Mouse (Mus musculus) megakaryocyte, adult 5-6 weeks (primary cell): ENCODE measurements around the gene Iqcf1. TPM values are rescaled to one million over a fixed set of nuclear protein-coding genes. Genes with fewer than 3 reads are reported as not detected.

Experiments used
- ATAC-seq: 2 replicates; pipeline ENCODE4 v1.8.0; 2016; ENCODE audit warnings: mild to moderate bottlenecking, inconsistent platforms; ENCODE audit not compliant: poor library complexity, severe bottlenecking
- total RNA-seq, 2 experiments: library from RNA; stranded (forward) in 1 of 2; stranded (reverse) in 1 of 2; fragments of 153-499, 151-499 nt in 1 of 2; fragments of 221-1000, 200-1000 nt in 1 of 2; gene quantifications; 2 replicates each; pipeline versions ENCODE4 v1.2.3 to v1.2.4; 2015 to 2017

Gene Iqcf1
- not detected in 2 replicates for total RNA-seq (2015)
- total RNA-seq (2017) = not detected in 2 replicates

DNA sequence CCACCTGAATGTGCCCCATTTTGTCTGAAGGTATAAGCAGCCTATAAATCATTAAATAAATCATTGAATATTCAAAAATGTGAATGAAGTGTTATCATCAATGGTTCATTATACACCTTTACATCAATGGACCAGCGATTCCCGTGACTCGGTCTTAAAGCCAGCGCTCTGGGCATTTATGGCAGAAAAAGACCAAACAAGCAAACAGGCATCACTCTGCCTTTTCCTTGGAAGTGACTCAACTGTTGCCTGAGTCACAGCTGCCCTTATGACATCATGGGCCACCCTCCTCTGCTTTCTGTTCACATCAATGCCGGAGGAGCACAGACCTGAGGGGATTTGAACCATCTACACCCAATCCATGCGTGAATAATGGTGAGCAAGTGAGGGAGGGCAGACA, at the start of gene Iqcf1:
TSS of gene Iqcf1 (plus strand) at position 301 of the 400 bp plus-strand sequence.
- ATAC-seq = no peak

DNA sequence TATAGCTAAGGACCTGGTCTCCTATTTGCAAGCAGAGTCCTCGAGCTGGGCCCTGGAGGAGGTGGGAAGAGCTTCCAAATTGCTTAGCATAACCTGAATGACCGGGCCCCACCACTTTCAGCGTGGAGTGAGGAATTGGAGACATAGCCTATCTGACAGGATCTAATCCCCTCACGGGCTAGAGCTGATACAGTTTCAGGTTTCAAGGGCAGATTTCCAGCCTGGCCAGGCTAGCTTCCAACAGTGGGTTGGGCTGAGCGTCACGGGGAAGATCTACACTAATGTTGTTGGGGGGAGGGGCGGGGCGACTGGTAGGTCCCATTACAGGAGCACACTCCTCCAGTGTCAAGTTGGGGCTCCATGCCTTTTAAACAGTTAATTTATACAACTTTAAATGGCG, 49.1 kb upstream of the Iqcf1 start:
- no peak for ATAC-seq

DNA sequence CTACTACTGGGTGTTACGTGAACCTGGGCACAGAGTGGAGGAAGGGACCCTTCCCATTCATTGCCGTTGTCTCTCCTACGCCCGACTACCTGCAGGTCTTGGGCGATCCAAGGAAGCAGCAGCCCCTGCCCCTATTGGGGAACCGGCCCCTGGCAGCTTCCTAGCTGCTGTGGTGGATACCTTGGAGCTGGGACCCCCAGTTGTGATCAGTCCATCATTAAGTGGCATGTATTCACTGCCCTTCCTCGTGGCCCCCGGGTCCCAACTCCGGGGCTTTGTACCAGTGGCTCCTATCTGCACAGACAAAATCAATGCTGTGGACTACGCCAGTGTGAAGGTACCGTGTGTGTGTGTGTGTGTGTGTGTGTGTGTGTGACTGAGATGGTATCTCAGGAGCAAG, 48.5 kb upstream of the Iqcf1 start:
- no peak for ATAC-seq

DNA sequence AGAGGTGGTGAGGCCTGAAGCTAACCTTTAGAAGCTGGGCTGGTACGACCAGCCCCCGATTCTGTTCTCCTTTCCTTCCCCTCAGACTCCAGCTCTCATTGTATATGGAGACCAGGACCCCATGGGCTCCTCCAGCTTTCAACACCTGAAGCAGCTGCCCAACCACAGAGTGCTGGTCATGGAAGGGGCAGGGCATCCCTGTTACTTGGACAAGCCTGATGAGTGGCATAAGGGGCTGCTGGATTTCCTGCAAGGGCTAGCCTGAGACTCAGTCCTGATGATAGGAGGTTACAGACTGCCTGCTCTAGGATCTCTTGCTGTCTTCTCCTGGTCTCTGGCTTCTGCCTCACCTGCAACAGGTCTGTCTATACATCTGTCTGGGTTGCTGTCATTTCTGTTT, 47.9 kb upstream of the Iqcf1 start:
- ATAC-seq = no peak

DNA sequence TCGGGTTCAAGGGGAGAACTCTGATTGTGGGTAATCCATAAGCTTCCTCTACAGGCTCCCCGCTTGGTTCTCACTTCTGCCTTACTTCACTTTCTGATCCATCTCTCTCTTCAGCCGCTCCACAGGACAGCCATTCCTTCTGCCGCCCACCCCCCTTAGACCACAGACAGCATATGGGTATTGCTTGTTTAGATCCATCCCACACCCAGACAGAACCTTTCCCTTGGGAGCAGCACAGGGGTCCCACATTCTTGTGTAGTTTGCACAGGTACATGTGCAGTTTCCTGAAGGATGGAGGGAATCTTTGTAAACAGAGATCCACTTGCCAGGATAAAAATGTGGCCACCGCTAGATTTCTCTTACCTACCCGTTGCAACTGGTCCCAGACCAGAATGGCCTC, 47.4 kb upstream of the Iqcf1 start:
- no peak for ATAC-seq

DNA sequence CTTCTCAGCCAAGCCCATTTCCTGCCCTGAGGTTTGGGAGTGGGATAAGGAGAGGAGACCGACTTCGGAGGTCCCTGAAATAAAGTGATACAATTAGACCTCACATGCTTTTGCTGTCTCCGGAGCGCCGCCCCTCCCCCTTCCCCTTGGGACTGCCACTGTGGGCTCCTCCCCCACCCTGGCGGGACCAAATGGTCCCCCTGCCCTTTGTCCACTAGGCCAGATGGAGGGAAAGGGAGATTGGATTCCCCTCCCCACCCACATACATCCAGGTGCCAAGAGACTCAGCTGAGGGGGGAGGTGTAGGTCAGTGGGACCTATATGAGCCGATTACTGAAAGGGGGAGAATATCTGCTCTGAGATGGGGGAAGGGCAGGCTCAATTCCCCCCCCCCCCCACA, 46.9 kb upstream of the Iqcf1 start:
- ATAC-seq = no peak

DNA sequence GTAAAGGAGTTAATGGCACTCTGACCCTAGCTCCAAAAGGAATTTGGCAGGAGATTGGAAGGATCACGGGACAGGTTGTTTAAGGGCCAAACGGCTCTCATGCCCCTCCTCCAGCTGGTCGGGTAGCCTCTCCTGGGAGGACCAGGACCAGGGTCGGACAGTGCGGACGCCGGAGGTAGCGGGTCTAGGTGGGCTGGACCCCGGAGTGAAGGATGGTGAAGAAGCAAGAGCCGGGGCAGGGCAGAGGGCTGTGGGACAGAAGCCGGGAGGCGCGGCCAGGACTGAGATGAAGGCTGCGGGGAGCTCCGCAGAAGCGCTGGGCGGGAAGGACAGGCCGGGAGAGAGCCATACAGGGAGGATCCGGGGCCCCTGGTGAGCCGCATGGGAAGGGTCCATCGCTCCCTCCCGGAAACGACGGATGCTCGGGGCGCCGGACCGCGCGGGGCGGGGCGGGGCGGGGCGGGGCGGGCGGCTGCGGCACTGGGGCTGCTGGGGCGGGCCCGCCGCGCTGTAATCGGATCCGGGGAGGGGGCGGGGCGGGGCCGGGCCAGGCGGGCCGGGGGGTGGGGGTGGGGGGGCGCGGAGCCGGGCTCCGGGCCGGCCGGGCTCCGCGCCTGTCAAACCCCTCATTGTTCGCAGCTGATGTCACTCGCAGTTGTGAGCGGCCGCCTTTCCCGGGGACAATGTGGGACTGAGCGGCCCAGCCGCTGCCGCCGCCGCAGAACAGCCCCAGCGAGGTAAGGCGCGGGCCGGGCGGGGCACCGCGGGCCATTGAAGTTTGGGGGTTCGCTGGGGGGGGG, 46.3 kb upstream of the Iqcf1 start, which contains the start of gene Pcbp4:
TSS of gene Pcbp4 (plus strand) at position 21 of the 800 bp plus-strand sequence.
- peak; percentile 60 for ATAC-seq

DNA sequence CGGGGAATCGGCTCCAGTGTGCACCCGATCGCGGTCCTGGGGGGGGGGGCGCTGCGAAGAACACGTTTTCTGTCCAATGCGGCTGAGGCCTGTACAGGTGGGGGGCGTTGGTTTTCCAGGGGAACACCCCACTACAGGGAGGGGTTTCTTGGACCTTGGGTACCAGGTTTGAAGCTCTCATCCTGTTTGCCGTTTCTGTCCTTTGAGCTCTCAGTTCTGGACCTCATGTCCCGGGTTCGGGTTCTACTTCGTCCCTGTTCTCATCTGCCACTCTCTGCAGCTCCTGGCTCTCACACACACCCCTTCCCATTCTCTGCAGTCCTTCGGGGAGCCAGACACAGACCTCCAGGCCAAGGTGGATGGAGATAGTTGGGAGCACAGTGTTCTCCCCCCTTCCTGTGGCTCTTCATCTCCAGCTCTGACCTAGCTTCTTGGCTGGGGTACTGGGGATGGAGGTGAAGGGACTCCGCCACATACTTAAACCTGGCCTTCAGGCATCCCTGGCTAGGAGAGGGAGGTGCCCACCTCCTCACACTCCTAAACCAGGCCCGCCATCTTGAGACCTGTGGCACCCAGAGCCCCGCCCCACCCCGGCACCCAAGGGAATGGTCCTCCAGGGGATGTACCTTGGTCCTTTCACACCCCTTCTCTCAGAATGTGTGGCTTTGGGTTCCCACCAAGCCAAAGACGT, 45.6 kb upstream of the Iqcf1 start:
- ATAC-seq = no peak

DNA sequence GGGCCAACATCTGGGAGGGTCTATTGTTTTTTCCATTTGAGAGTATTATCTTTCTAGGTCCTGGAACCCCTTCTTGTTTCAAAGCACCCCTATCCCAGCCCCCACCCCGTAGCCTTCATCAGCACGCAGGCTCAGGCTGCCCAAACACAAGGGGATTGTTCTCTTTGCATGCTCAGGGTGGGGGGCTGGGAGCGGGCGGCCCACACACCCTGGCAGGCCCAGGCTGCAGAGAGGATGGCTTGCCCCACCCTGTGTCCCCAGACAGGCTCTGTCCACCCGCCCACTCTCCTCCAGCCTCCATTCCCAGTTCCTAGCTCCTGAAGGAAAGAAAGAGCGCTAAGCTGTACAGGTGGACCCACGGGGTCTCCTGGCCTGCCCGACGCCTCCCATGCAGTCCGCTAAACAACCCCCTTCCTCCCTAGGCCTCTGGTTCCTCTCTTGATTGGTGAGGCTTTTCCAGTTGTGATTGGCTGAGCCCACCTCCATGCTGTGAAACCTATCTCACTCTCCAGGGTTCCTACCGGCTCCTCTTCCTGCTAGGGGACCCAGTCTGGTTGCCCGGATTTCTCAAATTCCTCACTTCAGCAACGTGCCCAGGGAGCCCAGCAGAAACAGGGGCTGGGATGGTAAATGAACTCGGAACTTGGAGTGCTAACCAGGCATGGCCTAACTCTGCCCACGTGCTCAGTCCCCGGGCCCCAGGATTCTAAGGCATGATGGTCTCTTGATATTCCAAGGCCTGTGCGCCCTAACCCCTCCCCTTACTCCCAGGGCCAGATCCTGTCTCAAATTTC, 44.7 kb upstream of the Iqcf1 start:
- no peak for ATAC-seq

DNA sequence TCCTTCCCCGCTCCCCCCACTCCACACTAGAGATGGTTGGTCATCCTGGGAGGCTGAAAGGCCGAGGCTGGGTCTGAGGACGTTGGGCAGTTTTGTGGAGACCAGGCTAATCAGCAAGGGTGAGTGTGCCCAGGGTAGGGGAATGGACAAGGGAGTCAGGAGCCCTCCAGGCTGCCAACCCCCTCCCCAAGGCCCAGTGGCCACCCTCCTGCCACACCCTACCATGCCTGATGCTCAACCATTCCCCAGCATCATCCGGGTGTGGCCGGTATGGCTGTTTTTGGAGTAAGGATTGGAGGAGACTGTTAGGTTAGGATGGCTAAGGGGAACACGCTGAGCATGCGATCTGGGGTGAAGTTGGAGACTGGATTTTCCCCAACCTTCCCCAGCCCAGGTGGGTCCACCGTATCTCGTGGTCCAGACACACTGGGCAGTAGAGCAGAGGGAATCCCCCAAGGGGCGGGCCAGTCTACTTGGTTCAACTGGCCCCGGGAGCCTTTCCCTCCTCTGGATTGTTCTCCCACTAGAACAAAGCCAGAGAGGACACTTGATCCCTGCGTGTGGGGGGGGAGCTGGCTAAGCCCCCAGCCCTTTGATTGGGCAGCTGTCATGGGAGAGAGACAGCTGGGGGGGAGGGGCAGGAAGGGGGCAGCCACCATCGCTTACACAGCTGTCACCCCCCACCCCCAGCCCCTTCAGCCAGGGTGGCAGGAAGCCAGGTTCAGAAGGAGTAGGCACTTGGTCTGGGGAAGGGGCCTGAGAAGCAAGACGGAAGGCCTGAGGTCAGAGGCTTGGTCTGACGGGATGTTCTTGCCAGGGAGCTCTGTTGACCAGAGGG, 43.2 kb upstream of the Iqcf1 start:
- no peak for ATAC-seq

DNA sequence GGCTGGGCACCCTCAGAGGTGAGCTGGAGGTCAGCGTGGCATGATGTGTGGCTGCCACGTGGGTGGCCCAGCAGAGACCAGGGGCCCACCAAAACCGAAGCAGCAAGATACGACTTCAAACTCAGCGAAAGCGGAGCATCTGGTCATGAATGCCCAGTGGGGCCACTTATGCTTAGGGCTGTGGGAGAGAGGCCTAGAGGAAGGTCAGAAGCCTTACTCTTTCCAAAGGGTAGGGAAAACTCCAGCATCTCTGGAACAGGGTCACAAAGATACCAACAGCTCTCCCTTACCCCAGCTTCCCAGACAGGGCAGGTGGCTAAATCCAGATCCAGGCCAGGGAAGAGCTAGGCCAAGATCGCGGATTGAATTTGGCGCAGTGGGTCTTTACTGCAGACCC, 42.6 kb upstream of the Iqcf1 start:
- ATAC-seq = no peak

DNA sequence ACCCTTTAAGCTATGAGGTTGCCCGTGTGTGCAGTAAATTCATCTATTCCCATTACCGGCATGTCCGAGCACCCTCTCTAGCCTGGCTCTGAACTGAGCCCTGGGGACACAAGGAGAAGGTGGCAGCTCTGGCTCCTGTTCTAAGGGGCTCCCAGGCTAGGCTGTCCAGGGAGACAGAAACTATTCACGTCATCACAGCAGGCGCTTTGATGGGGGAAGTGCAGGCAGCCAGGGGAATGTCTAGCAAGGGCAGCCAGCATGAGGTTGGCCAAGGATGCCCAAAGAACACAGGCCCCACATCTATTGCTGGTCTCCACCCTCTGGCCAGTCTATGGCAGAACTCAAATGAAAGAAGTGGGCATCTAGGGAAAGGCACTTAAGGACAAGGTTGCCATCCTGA, 41.8 kb upstream of the Iqcf1 start:
- ATAC-seq = no peak

DNA sequence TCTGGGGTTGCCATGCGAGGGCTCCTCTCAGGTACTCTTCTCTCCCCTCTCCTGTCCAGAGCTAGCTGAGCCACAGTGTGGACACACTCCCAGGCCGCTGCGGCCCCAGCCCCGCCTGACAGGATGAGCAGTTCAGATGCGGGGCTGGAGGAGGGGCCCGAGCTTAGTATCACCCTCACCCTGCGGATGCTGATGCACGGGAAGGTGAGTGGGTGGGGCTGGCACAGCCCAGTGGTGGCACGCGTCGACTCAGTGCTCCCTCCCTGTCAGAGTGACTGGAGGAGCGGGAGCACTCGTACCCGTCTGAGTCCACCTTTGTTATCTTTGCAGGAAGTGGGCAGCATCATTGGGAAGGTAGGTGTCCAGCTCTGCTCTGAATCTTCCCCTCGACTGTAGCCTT, 39.8 kb upstream of the Iqcf1 start:
- no peak for ATAC-seq

DNA sequence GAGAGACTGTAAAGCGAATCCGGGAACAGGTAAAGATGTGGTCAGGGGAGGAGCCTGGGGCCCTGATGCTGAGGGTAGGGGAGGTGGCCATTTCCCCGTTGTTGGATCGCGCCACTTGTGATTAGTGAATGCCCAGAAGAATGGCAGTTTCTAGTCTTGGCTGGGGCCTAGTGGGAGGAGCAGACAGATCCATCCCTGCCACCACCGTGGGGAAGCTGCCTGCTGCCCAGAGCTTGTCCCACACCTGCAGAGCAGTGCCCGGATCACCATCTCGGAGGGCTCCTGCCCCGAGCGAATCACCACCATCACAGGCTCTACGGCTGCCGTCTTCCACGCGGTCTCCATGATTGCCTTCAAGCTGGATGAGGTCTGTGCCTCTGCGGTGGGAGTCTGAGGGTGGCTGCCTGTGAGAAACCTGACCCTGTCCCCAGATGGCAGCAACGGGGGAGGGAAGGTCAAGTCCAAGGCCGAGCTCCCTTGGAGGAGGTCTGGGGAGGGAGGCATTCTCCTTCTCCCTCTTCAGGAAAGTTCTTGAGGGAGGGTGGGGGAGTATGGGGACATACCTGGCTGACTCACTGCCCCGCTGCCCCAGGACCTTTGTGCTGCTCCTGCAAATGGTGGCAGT, 39.3 kb upstream of the Iqcf1 start:
- ATAC-seq = no peak

DNA sequence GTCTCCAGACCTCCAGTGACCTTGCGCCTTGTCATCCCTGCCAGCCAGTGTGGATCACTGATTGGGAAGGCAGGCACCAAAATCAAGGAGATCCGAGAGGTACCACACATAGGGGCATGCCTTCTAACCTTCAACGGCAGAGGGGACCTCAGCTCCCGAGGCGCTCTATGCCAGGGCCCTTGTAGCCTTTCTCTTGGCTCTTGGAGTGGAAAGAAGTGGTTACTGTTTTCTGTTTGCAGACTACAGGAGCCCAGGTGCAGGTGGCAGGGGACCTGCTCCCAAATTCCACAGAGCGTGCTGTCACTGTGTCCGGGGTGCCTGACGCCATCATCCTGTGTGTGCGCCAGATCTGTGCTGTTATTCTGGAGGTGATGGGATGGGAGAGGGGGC, 38.7 kb upstream of the Iqcf1 start:
- no peak for ATAC-seq

DNA sequence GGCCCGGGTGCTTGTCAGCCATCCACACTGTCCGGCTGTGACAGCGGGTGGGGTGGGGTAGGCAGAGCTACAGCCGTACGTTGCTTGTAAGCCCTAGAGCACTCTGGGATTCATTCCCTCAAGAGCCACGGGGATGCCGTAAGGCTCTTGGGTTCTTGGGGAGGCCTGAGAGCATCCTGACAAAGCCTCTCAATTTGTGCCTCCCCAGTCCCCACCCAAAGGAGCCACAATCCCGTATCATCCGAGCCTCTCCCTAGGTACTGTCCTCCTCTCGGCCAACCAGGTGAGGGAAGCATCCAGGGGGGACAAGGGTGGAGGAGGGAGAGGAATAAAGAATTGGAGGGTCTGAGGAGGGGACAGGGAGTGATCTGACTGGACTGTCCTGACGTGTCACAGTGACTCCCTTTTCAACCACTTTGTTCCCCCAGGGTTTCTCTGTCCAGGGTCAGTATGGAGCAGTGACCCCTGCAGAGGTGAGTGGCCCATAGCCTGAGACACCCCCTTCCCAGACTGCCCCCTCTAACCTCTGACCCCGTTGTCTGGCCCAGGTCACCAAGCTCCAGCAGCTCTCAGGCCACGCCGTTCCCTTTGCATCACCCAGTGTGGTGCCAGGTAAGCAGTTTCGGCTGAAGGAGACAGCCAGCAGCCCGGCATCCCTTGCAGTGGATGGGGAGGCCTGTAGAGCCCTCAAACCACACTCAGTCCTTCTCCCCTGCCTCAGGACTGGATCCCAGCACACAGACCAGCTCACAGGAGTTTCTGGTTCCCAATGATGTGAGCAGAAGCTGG, 37.9 kb upstream of the Iqcf1 start:
- ATAC-seq = no peak

DNA sequence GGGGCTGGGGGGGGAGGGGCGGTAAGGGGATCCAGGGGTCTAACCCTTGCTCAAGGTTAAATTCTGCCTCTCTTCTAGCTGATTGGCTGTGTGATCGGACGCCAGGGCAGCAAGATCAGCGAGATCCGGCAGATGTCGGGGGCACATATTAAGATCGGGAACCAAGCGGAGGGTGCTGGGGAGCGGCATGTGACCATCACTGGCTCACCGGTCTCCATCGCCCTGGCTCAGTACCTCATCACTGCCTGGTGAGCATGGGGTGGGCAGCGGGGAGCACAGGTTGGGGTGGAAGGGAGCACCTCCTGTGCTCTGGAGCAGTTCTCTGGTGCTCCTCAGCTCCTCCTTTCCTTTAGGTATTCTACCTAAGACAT, 37.4 kb upstream of the Iqcf1 start:
- no peak for ATAC-seq

DNA sequence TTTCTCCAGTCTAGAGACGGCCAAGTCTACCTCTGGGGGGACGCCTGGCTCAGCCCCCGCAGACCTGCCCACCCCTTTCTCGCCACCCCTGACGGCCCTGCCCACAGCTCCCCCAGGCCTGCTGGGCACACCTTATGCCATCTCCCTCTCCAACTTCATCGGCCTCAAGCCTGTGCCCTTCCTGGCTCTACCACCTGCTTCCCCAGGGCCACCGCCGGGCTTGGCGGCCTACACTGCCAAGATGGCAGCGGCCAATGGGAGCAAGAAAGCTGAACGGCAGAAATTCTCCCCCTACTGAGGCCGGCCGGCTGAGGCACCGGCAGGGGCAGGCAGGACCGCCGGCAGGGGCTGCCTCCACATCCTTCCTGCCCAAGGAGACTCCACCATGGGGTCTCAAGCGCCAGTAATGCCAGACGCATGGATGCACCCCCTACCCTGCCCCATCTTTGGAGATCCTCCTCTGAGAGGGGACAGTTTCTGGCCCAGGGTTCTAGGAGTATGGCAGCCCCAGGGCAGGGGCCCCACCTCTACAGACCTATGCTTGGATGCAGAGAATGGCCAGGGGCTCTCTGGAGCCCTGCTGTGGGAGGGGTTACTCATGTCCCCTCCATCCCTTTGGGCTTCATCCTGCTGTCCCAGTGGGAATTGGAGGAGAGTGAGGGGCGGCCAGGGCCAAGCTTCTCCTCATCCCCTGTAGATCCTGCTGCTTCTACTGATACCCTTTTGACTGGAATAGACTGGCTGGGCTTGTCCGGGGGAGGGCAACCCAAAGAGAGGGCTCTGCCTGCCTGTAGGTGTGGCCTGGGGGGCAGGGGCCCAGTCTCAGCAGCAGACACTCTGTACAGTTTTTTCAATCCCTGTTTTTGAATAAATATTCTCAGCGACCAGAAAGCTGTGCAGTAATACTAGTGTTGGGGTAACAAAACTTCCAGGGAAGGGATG, 36.4 kb upstream of the Iqcf1 start:
- ATAC-seq = no peak
